Mouse (Mus musculus): Measurements from ENCODE around the gene Pdgfc.

DNA sequence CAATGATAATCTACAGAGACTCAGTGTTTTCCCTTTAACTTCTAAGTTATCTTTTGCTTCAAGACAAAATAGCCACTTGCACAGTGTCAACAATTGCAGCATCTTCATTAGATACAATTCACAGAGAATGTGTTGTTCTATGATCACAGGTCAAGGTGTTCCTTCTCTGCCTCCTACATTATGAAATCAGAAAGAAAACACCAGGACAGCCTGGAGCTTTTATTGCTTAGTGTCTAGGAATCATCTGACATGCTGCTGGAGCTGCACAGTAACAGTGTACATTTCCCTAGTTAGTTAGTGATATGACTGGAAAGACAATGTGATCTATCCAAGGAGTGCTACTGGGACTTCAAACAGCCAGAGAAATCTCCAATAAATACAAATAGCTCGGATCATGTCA is 118.2 kb downstream of the Pdgfc start:
- TF ChIP-seq GATA1 (IDR thresholded peaks at IDR 0.05; ENCODE audit: borderline replicate concordance, low read length) (no peak), FLI1 (IDR thresholded peaks at IDR 0.05; ENCODE audit: low read length) (no peak)
